Mouse (Mus musculus) layer of hippocampus, postnatal 14 days (tissue): Measurements from ENCODE around the gene Kbtbd12. TPM values are rescaled to one million over a fixed set of nuclear protein-coding genes. Genes with fewer than 3 reads are reported as not detected.

Experiments
- DNase-seq, 2 experiments: peaks; one replicate each; pipeline ENCODE4 v3.0.0; 2021 to 2022; ENCODE audit warnings: low spot score in 2 of 2, mixed read lengths in 1 of 2
- total RNA-seq, 2 experiments: library from RNA; stranded (reverse); gene quantifications; 2 replicates each; pipeline ENCODE4 v1.2.3; 2021

Gene Kbtbd12
- total RNA-seq, 2 experiments from 2014 or later, result 0.21 to 1.2 TPM

GRCm38 (mm10) chr6:88502030-88502970, 135.4 kb downstream of the Kbtbd12 start:
- no peak for DNase-seq

- no peak for DNase-seq
These were observed 137.4 kb downstream of the Kbtbd12 start for GRCm38 (mm10) chr6:88500405-88500767.

- peak; percentile 68 to 71 for DNase-seq
These were observed 138.0 kb downstream of the Kbtbd12 start for GRCm38 (mm10) chr6:88499481-88500404.

Other genes starting within 250 kb of the Kbtbd12 start
- gene Eefsec, start 191.4 kb downstream of the Kbtbd12 start, total RNA-seq, result 10 to 100 TPM; 21.4 to 23.5 TPM
- 10 to 100 TPM; 35.9 to 36.6 TPM for gene Ruvbl1, start 172.5 kb downstream of the Kbtbd12 start, total RNA-seq
- gene Sec61a1, start 119.0 kb downstream of the Kbtbd12 start, total RNA-seq, result 100 to 1,000 TPM; 122 to 130 TPM
- gene Mgll, start 86.5 kb upstream of the Kbtbd12 start, total RNA-seq, result 100 to 1,000 TPM; 174 to 186 TPM
- 10 to 100 TPM; 25.8 to 32.1 TPM for gene Abtb1, start 204.0 kb upstream of the Kbtbd12 start, total RNA-seq
- gene Podxl2, start 237.1 kb upstream of the Kbtbd12 start, total RNA-seq, result 100 to 1,000 TPM; 212 to 229 TPM